ENCODE assay signal across 8 mouse cellular contexts in genomic region chrX:10713839-10714637, GRCm38 (mm10). TPM values are rescaled to one million over a fixed set of nuclear protein-coding genes. Genes with fewer than 3 reads are reported as not detected.
DNase-seq lines count a peak whose midpoint lies in the region; ATAC-seq and TF ChIP-seq lines count a peak whose summit lies in the region.

No protein-coding gene starts in this region.

- no peak for TF ChIP-seq POLR2A in testis, adult 2 months (IDR thresholded peaks at IDR 0.05; ENCODE audit: control insufficient read depth, low read depth, low read length)

- no peaks in the 10 kb centered on the region for H3K36me3 ChIP-seq in testis, adult 2 months (ENCODE audit: control insufficient read depth, insufficient read depth, low read length)
- no peaks in the 10 kb centered on the region for H3K36me3 ChIP-seq in forebrain, embryonic 11.5 days (ENCODE audit: control insufficient read depth, insufficient read depth, low read length)
- no peaks in the 10 kb centered on the region for H3K36me3 ChIP-seq in intestine, postnatal 0 days (ENCODE audit: control insufficient read depth, insufficient read depth)

- peaks cover 10% of the 10 kb centered on the region for H3K4me1 ChIP-seq in testis, adult 2 months (ENCODE audit: control insufficient read depth, insufficient read depth, low read length)
- H3K4me1 ChIP-seq in forebrain, embryonic 11.5 days (replicated peaks; ENCODE audit: control insufficient read depth, insufficient read depth, low read length), result no peaks in the 10 kb centered on the region
- no peaks in the 10 kb centered on the region for H3K4me1 ChIP-seq in intestine, postnatal 0 days (replicated peaks; ENCODE audit: control insufficient read depth, insufficient read depth, low read length)

- peak overlapping the region; percentile 32; the same call in 1 of the 2 replicates for H3K4me3 ChIP-seq in testis, adult 2 months (ENCODE audit: control insufficient read depth, low read depth, low read length)
- H3K4me3 ChIP-seq in forebrain, embryonic 11.5 days (ENCODE audit: low read depth, low read length), result no peak overlapping the region; the same call in 1 of the 2 replicates
- H3K4me3 ChIP-seq in intestine, postnatal 0 days (ENCODE audit: low read depth, low read length), result 0 out of 2 replicates have a peak overlapping the region, but pooled peaks have one; percentile 18

- H3K9ac ChIP-seq in forebrain, embryonic 11.5 days (ENCODE audit: low read length), result peak overlapping the region; percentile 16; the same call in 1 of the 2 replicates
- no peak overlapping the region for H3K9ac ChIP-seq in intestine, postnatal 0 days (ENCODE audit: low read depth, low read length)

- H3K9me3 ChIP-seq in forebrain, embryonic 11.5 days (ENCODE audit: control insufficient read depth, low read length), result no peaks in the 10 kb centered on the region
- no peaks in the 10 kb centered on the region for H3K9me3 ChIP-seq in intestine, postnatal 0 days (ENCODE audit: control insufficient read depth)

- DNase-seq in testis, postnatal 10 days (ENCODE audit: low spot score), result no peak
- no peak for DNase-seq in forebrain, embryonic 11.5 days (ENCODE audit: low spot score)
- DNase-seq in lung, postnatal 10 days, result peak; percentile 32
- DNase-seq in frontal cortex, postnatal 14 days (ENCODE audit: low spot score in 2 of 2), result no peak
- DNase-seq in thymus, postnatal 25 days, result no peak
- no peak for DNase-seq in left cerebral cortex, postnatal 14 days (ENCODE audit: low spot score in 2 of 2)

- ATAC-seq in forebrain, embryonic 11.5 days (replicated peaks; ENCODE audit: low FRiP score), result no peak
- ATAC-seq in intestine, postnatal 0 days, result no peak

- H3K4me2 ChIP-seq in forebrain, embryonic 11.5 days (ENCODE audit: low read depth, low read length, severe bottlenecking), result peak overlapping the region; percentile 33; the same call in 1 of the 2 replicates
- H3K4me2 ChIP-seq in intestine, postnatal 0 days (replicated peaks; ENCODE audit: low read depth), result peak overlapping the region; percentile 57

- H3K27ac ChIP-seq in testis, adult 2 months (ENCODE audit: control insufficient read depth, insufficient read depth, low read depth, low read length), result peak overlapping the region; percentile 67; the same call in 1 of the 2 replicates
- H3K27ac ChIP-seq in forebrain, embryonic 11.5 days (ENCODE audit: low read depth, low read length), result peak overlapping the region; percentile 46; the same call in 1 of the 2 replicates
- H3K27ac ChIP-seq in intestine, postnatal 0 days (ENCODE audit: low read depth, low read length), result no peak overlapping the region

- whole genome bisulfite sequencing in forebrain, embryonic 11.5 days, result 40% methylated on average over 11 of the region's 11 CpGs
- 36% methylated on average over 11 of the region's 11 CpGs for WGBS in intestine, postnatal 0 days

- H3K27me3 ChIP-seq in testis, adult 2 months (ENCODE audit: control insufficient read depth, insufficient read depth, low read length), result no peaks in the 10 kb centered on the region
- H3K27me3 ChIP-seq in forebrain, embryonic 11.5 days (ENCODE audit: control insufficient read depth, insufficient read depth, low read length), result no peaks in the 10 kb centered on the region
- no peaks in the 10 kb centered on the region for H3K27me3 ChIP-seq in intestine, postnatal 0 days (replicated peaks; ENCODE audit: control insufficient read depth, insufficient read depth, low read length)

- TF ChIP-seq CTCF in testis, adult 2 months (IDR thresholded peaks at IDR 0.05; ENCODE audit: control insufficient read depth, insufficient read depth, insufficient replicate concordance, low read depth, low read length), result no peak
- peak; percentile 66 for TF ChIP-seq CTCF in intestine, postnatal 0 days (IDR thresholded peaks at IDR 0.05; ENCODE audit: low read depth)

- intact Hi-C loops in left cerebral cortex, postnatal 14 days (cut with DNase I), result loop anchor here (10.0 kb wide), 1 partner anchor 271 kb away; no protein-coding TSS in a partner anchor

RNA-seq across cellular contexts. Expression of gene Mid1ip1, which starts 0.8 kb away (rescaled TPM):
- polyA plus RNA-seq in testis, adult 2 months (2012; rRNA removed), result 10.0 and 14.9 TPM in 2 replicates
- 50.2 and 56.1 TPM in 2 replicates for polyA plus RNA-seq in forebrain, embryonic 11.5 days (2014; fragmentation: Nextera tagmentation; extraction: Ambion mirVana)
- 32.6 and 34.9 TPM in 2 replicates for polyA plus RNA-seq in intestine, postnatal 0 days (2015; fragmentation: Nextera tagmentation; extraction: Ambion mirVana)
- 10 to 100 TPM; 76.7 to 92.1 TPM for total RNA-seq in left cerebral cortex, postnatal 14 days (2021)
